In genomic region chr14:25116424-25116823, GRCm38 (mm10) we compare ENCODE assay signal across 9 mouse cellular contexts.
DNase-seq lines count a peak whose midpoint lies in the region; ATAC-seq and TF ChIP-seq lines count a peak whose summit lies in the region.
"Had no signal": no experiment of that assay in that cellular context is flagged by ENCODE, and none has a peak within 500 bp of the region (broad histone marks: within the 10 kb centered on the region; RNA-seq: fewer than 3 reads in every experiment).

No protein-coding gene starts in this region.

- H3K36me3 ChIP-seq in forebrain, postnatal 0 days (ENCODE audit: insufficient read depth) = no peaks in the 10 kb centered on the region
- H3K36me3 ChIP-seq in forebrain, embryonic 16.5 days (ENCODE audit: control insufficient read depth, insufficient read depth) = no peaks in the 10 kb centered on the region
- no peaks in the 10 kb centered on the region for H3K36me3 ChIP-seq in testis, adult 2 months (ENCODE audit: control insufficient read depth, insufficient read depth, low read length)
- H3K36me3 ChIP-seq: lung, embryonic 15.5 days had no signal

- 54% methylated on average over 4 of the region's 4 CpGs for WGBS in forebrain, postnatal 0 days
- 54% methylated on average over 4 of the region's 4 CpGs for WGBS in forebrain, embryonic 16.5 days

- DNase-seq in forebrain, postnatal 0 days = peak; percentile 66
- peak; percentile 66 for DNase-seq in R1 (ENCODE audit: low read depth, low spot score)
- peak; percentile 89 to 93 for DNase-seq in cerebellum, postnatal 10 days
- DNase-seq in heart, adult 8-10 months (ENCODE audit: low spot score) = peak; percentile 86
- peak; percentile 57 to 85 for DNase-seq in layer of hippocampus, postnatal 25 days (ENCODE audit: extremely low spot score in 1 of 2, low spot score in 1 of 2)
- DNase-seq in mesoderm, embryonic 11.5 days (ENCODE audit: low read depth, low spot score) = peak; percentile 64

- H3K27ac ChIP-seq in forebrain, postnatal 0 days (ENCODE audit: low read depth, low read length) = no peak overlapping the region
- no peak overlapping the region for H3K27ac ChIP-seq in forebrain, embryonic 16.5 days (ENCODE audit: low read length)
- H3K27ac ChIP-seq in testis, adult 2 months (ENCODE audit: control insufficient read depth, insufficient read depth, low read depth, low read length) = no peak overlapping the region
- H3K27ac ChIP-seq: lung, embryonic 15.5 days had no signal

- TF ChIP-seq CTCF in forebrain, postnatal 0 days (IDR thresholded peaks at IDR 0.05; ENCODE audit: low read depth) = peak; percentile 81
- TF ChIP-seq CTCF in testis, adult 2 months (IDR thresholded peaks at IDR 0.05; ENCODE audit: control insufficient read depth, insufficient read depth, insufficient replicate concordance, low read depth, low read length) = peak; percentile 51; the same call in 1 of the 2 replicates

- no peak overlapping the region for H3K4me3 ChIP-seq in forebrain, postnatal 0 days (ENCODE audit: low read depth, low read length)
- H3K4me3 ChIP-seq in forebrain, embryonic 16.5 days (replicated peaks; ENCODE audit: low read length) = no peak overlapping the region
- H3K4me3 ChIP-seq in testis, adult 2 months (ENCODE audit: control insufficient read depth, low read depth, low read length) = no peak overlapping the region
- H3K4me3 ChIP-seq: lung, embryonic 15.5 days had no signal

- no peak for ATAC-seq in forebrain, postnatal 0 days
- no peak for ATAC-seq in forebrain, embryonic 16.5 days

- H3K9ac ChIP-seq in forebrain, postnatal 0 days = no peak overlapping the region
- H3K9ac ChIP-seq in forebrain, embryonic 16.5 days (replicated peaks; ENCODE audit: low read depth, low read length) = no peak overlapping the region
- H3K9ac ChIP-seq: lung, embryonic 15.5 days had no signal

- no peaks in the 10 kb centered on the region for H3K4me1 ChIP-seq in forebrain, postnatal 0 days (ENCODE audit: insufficient read depth)
- no peaks in the 10 kb centered on the region for H3K4me1 ChIP-seq in forebrain, embryonic 16.5 days (replicated peaks; ENCODE audit: control insufficient read depth, insufficient read depth, low read length)
- no peaks in the 10 kb centered on the region for H3K4me1 ChIP-seq in testis, adult 2 months (ENCODE audit: control insufficient read depth, insufficient read depth, low read length)
- H3K4me1 ChIP-seq: lung, embryonic 15.5 days had no signal

- no peak for TF ChIP-seq POLR2A in testis, adult 2 months (IDR thresholded peaks at IDR 0.05; ENCODE audit: control insufficient read depth, low read depth, low read length)

- no peaks in the 10 kb centered on the region for H3K9me3 ChIP-seq in forebrain, postnatal 0 days (ENCODE audit: low read length)
- no peaks in the 10 kb centered on the region for H3K9me3 ChIP-seq in forebrain, embryonic 16.5 days (ENCODE audit: control insufficient read depth, low read length)
- H3K9me3 ChIP-seq: lung, embryonic 15.5 days had no signal

- H3K4me2 ChIP-seq in forebrain, postnatal 0 days (ENCODE audit: low read depth) = no peak overlapping the region
- H3K4me2 ChIP-seq in forebrain, embryonic 16.5 days (ENCODE audit: low read length) = no peak overlapping the region
- H3K4me2 ChIP-seq: lung, embryonic 15.5 days had no signal

- no peaks in the 10 kb centered on the region for H3K27me3 ChIP-seq in forebrain, postnatal 0 days (ENCODE audit: insufficient read depth, low read length)
- no peaks in the 10 kb centered on the region for H3K27me3 ChIP-seq in forebrain, embryonic 16.5 days (replicated peaks; ENCODE audit: control insufficient read depth, insufficient read depth, low read length)
- no peaks in the 10 kb centered on the region for H3K27me3 ChIP-seq in testis, adult 2 months (ENCODE audit: control insufficient read depth, insufficient read depth, low read length)
- H3K27me3 ChIP-seq: lung, embryonic 15.5 days had no signal
